Mouse (Mus musculus) stomach, embryonic 14.5 days (tissue): Measurements from ENCODE around the gene Wfdc1. TPM values are rescaled to one million over a fixed set of nuclear protein-coding genes. Genes with fewer than 3 reads are reported as not detected.

Experiments
- ATAC-seq: fragments of 200-750 bp; cut with Nextera tagmentation; 2 replicates; pipeline ENCODE4 v1.8.0; 2017; ENCODE audit warnings: low read depth, moderate TSS enrichment; ENCODE audit not compliant: insufficient number of reproducible peaks, insufficient read depth, low FRiP score
- H3K27ac ChIP-seq: fragments of 300-500 bp; sonication (generic); 2 replicates; pipeline ENCODE4 v1.5.1; 2014; ENCODE audit warnings: mild to moderate bottlenecking, low read length, moderate library complexity, mixed read lengths
- H3K27me3 ChIP-seq: fragments of 300-500 bp; sonication (generic); 2 replicates; pipeline ENCODE4 v1.6.1; 2014; ENCODE audit warnings: low read length, control low read depth, mixed read lengths; ENCODE audit not compliant: control insufficient read depth, insufficient read depth
- H3K36me3 ChIP-seq: fragments of 300-500 bp; sonication (generic); 2 replicates; pipeline ENCODE4 v1.6.1; 2014; ENCODE audit warnings: mild to moderate bottlenecking, control low read depth, low read length, moderate library complexity, mixed read lengths; ENCODE audit not compliant: control insufficient read depth, insufficient read depth
- H3K4me1 ChIP-seq: fragments of 300-500 bp; sonication (generic); 2 replicates; pipeline ENCODE4 v1.6.1; 2014; ENCODE audit warnings: low read length, control low read depth, mixed read lengths; ENCODE audit not compliant: control insufficient read depth, insufficient read depth
- H3K4me2 ChIP-seq: fragments of 300-500 bp; sonication (generic); replicated peaks from 2 replicates; pipeline ENCODE4 v1.6.1; 2014; ENCODE audit warnings: low read depth, low read length, control low read depth
- H3K4me3 ChIP-seq: fragments of 300-500 bp; sonication (generic); 2 replicates; pipeline ENCODE4 v1.5.1; 2014; ENCODE audit warnings: low read depth, low read length, control low read depth
- H3K9ac ChIP-seq: fragments of 300-500 bp; sonication (generic); replicated peaks from 2 replicates; pipeline ENCODE4 v1.6.1; 2014; ENCODE audit warnings: low read depth, mild to moderate bottlenecking, control low read depth, low read length, moderate library complexity, mixed read lengths
- H3K9me3 ChIP-seq: fragments of 300-500 bp; sonication (generic); 2 replicates; pipeline ENCODE4 v1.6.1; 2016; ENCODE audit warnings: low read depth, low read length, control low read depth; ENCODE audit not compliant: control insufficient read depth
- WGBS: fragments of 180-500 bp; shearing (Covaris S2); extraction: QIAGEN DNeasy Blood & Tissue Kit; methylation state at CpG from one replicate; pipeline ENCODE4 v1.1.7; 2014; 5-methylcytosine and 5-hydroxymethylcytosine counted together
- polyA plus RNA-seq: library from polyadenylated mRNA; unstranded; fragments of >200 nt; fragmentation: Nextera tagmentation; extraction: Ambion mirVana; gene quantifications from 2 replicates; pipeline ENCODE4 v1.2.1, GENCODE M21; 2014

The Wfdc1 gene
- polyA plus RNA-seq, 1 experiment from 2014 or later = 12.6 TPM

DNA sequence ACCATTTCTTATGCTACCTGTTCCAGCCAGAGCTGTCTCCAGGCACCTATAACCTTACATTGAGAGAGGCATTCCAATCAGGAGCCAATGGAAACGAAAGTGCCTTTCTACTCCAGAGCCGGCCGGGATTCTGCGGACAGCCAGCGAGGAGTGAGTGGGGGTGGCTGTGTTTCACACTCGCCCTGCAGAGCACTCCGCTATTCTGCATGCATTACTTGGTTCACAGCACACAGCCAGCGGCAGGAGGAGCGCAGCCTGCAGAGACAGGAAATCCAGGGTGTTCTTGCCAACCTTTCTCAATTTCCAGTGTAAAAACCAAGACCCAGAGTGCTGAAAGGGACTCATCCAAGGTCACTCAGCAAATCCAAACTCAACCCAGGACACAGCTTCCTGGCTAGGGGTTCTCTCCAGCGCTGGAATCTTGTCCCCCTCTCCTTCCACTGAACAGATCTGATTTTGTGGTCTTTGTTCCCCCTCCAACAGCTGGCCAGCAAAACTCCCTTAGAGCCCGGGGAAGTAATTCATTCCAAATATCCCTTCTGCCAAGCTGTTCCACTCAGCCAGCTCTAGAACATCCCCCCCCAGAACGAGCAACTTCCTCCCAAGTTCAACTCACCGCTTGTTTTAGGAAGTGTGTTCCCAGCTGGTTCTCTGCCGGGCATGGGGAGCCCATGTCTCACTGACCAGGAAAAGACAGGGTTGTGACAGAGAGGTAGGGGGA lies 31.4 kb upstream of the Wfdc1 start:
- no peaks in the 10 kb centered on the region for H3K36me3 ChIP-seq
- no peak overlapping the region for H3K9ac ChIP-seq
- no peaks in the 10 kb centered on the region for H3K9me3 ChIP-seq
- peaks cover 8% of the 10 kb centered on the region for H3K4me1 ChIP-seq
- WGBS = 31% methylated on average over 14 of the region's 14 CpGs
- no peak for ATAC-seq
- H3K4me3 ChIP-seq = no peak overlapping the region
- no peak overlapping the region for H3K27ac ChIP-seq
- H3K4me2 ChIP-seq = no peak overlapping the region; the same call in 1 of the 2 replicates
- H3K27me3 ChIP-seq = 0 out of 2 replicates have a peak, but pooled peaks cover 4% of the 10 kb centered on the region

DNA sequence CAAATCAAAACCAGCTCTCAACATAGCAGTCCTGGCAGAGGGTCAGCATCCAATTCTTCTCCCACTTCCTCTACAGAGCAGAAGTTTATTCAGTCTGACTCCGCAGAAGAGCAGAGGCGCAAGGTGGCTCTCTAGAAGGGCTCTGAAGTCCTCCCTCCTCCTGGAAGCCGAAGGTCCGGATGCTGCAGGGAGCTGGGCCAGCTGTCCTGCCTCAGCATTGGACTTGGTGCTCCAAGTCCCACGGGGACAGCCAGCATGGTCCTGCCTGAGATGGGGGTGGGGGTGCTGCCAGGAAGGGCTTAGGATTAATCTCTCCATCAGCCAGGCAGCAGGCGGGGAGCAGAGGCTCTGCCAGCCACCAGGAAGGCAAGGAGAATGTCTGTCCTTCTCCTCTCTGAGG lies 30.8 kb upstream of the Wfdc1 start, which contains the start of gene Kcng4:
Kcng4 (minus strand) TSS at position 303 of the 400 bp plus-strand sequence.
- H3K9me3 ChIP-seq = no peaks in the 10 kb centered on the region
- H3K27me3 ChIP-seq = 0 out of 2 replicates have a peak, but pooled peaks cover 4% of the 10 kb centered on the region
- no peaks in the 10 kb centered on the region for H3K36me3 ChIP-seq
- H3K4me3 ChIP-seq = no peak within 1 kb of the TSS
- 18% methylated on average over 6 of the region's 6 CpGs for WGBS
- peaks cover 8% of the 10 kb centered on the region for H3K4me1 ChIP-seq
- H3K4me2 ChIP-seq = no peak within 1 kb of the TSS; the same call in 1 of the 2 replicates
- no peak within 1 kb of the TSS for H3K27ac ChIP-seq
- H3K9ac ChIP-seq = no peak within 1 kb of the TSS
- no peak for ATAC-seq

DNA sequence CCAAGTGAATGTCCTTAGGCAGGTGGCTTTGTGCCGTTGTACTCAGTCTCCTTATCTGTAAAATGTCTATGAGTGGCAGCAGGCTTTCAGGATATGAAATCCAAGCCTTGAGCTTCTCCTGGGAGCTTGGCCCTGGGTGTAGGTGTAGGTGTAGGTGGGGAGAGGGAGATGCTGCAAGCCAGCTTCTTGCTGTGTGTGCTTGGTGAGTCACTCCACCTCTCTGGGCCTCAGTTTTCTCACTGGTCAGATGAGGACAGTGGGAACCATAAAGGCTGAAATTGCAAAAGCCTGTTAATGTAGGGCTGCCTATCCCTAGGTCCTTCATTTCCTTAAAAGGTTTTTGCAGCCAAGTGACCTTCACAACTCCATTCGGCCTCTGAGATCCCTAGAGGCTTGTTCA lies 30.2 kb upstream of the Wfdc1 start:
- Histone ChIP-seq H3K4me3 (no peak overlapping the region), H3K4me2 (no peak overlapping the region), H3K27me3 (0 out of 2 replicates have a peak, but pooled peaks cover 4% of the 10 kb centered on the region), H3K27ac (no peak overlapping the region), H3K9ac (no peak overlapping the region), H3K4me1 (peaks cover 8% of the 10 kb centered on the region), H3K9me3 (no peaks in the 10 kb centered on the region), H3K36me3 (no peaks in the 10 kb centered on the region)
- ATAC-seq = no peak
- 63% methylated on average over 2 of the region's 2 CpGs for WGBS

DNA sequence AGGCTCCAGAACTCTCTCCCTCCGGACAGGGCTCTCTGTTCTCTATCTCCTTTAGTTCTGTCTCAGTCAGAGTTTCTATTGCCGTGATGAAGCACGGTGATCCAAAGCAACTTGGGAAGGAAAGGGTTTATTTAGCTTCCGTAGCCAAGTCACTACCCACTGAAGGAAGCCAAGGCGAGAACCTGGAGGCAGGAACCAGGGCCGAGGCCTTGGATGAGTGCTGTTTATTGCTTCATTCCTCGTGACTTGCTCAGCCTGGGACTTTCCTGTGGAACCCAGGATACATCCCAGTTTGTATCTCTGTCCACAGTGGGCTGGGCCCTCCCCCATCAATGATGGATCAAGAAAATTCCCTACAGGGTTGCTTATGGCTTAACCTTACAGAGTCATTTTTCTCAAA lies 29.4 kb upstream of the Wfdc1 start:
- Histone ChIP-seq H3K4me2 (no peak overlapping the region), H3K27ac (no peak overlapping the region), H3K9ac (no peak overlapping the region), H3K36me3 (no peaks in the 10 kb centered on the region), H3K27me3 (0 out of 2 replicates have a peak, but pooled peaks cover 4% of the 10 kb centered on the region), H3K9me3 (no peaks in the 10 kb centered on the region), H3K4me3 (no peak overlapping the region), H3K4me1 (peaks cover 8% of the 10 kb centered on the region)
- 66% methylated on average over 7 of the region's 7 CpGs for WGBS
- ATAC-seq = no peak

DNA sequence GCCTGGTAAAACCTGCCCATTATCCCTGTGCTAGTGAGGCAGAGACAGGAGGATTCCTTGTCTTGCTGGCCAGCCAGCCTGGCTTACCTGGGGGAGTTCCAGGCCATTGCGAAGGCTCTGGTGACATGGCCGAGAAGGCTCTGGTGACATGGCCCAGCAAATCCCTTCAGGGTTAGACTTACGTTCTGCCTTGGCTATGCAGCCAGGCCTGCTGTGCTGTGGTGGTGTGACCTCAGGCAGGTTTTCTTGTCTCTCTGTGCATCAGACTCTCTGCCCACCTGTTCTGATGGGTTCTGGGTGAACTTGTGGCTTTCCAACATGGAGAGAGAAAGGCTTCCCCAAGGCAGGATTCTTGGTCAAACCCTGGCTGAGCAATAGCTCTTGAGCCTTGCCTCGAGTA lies 28.8 kb upstream of the Wfdc1 start:
- Histone ChIP-seq H3K9me3 (no peaks in the 10 kb centered on the region), H3K4me1 (peaks cover 8% of the 10 kb centered on the region), H3K9ac (no peak overlapping the region), H3K4me2 (no peak overlapping the region), H3K27me3 (0 out of 2 replicates have a peak, but pooled peaks cover 4% of the 10 kb centered on the region), H3K4me3 (no peak overlapping the region), H3K36me3 (no peaks in the 10 kb centered on the region), H3K27ac (no peak overlapping the region)
- WGBS = 88% methylated on average over 4 of the region's 4 CpGs
- no peak for ATAC-seq

DNA sequence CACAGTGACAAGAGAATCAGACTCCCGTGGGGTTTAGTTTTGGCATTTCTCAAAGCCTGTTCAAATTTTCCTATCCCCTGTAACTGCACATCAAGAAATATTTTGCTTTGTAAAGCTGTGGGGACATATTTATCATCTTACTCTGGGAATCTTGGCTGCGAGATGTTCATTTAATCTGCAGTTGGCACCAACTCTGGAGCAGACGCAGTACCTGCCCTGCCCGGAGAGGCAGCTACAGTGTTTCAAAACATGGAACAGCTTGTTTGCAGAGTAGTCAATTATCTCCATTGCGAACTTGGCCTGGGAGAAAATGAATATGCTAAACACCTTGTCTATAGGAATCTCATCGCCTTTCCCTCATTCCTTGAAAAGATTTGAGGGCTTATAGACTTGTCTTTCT lies 27.9 kb upstream of the Wfdc1 start:
- Histone ChIP-seq H3K9ac (no peak overlapping the region), H3K27me3 (0 out of 2 replicates have a peak, but pooled peaks cover 4% of the 10 kb centered on the region), H3K27ac (no peak overlapping the region), H3K36me3 (no peaks in the 10 kb centered on the region), H3K4me2 (no peak overlapping the region), H3K9me3 (no peaks in the 10 kb centered on the region), H3K4me1 (peaks cover 8% of the 10 kb centered on the region), H3K4me3 (no peak overlapping the region)
- no peak for ATAC-seq
- 64% methylated on average over 6 of the region's 6 CpGs for WGBS

DNA sequence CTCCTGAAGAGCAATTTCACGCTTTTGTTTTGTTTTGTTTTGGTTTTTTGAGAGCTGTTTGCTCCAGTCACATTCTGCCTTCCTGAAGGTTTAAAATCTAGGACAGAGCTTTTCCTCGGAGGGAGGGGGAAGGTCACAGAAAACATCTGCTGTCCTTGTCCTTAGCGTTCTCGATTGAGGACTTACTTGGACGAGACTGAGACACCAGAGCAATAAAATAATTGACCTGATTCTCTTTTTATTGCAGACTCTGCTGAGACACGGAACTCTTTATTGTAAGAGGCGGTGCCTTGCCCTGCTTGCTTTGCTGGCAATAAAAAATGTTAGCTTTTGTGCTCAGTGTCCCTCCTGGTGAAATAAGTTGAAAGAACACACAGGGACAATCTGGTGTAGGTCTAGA lies 26.4 kb upstream of the Wfdc1 start:
- WGBS = 66% methylated on average over 7 of the region's 7 CpGs
- H3K4me3 ChIP-seq = no peak overlapping the region
- H3K9ac ChIP-seq = no peak overlapping the region
- H3K4me1 ChIP-seq = peaks cover 8% of the 10 kb centered on the region
- no peaks in the 10 kb centered on the region for H3K9me3 ChIP-seq
- no peak overlapping the region for H3K27ac ChIP-seq
- no peaks in the 10 kb centered on the region for H3K36me3 ChIP-seq
- H3K27me3 ChIP-seq = no peaks in the 10 kb centered on the region
- ATAC-seq = no peak
- H3K4me2 ChIP-seq = no peak overlapping the region

DNA sequence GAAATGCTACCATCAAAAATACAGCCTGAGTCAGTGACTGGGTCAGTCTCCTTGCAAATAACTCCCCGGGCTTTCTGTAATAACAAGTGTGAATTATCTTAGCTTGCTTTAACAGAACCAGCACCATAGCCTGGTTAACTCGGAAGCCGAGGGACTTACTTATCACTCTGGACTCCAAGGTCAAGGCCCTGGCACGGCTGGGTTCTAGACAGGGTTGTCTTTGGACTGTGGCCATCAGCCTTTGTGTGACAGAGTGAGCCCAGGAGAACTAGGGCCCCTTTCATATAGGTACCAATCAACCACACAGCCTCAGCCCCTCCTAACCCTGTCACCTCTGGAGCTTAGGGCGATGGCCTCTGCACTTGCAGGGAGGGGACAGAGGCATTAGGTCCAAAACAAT lies 25.1 kb upstream of the Wfdc1 start:
- ATAC-seq = no peak
- no peak overlapping the region for H3K9ac ChIP-seq
- H3K36me3 ChIP-seq = no peaks in the 10 kb centered on the region
- WGBS = 79% methylated on average over 5 of the region's 5 CpGs
- H3K4me3 ChIP-seq = no peak overlapping the region
- H3K9me3 ChIP-seq = no peaks in the 10 kb centered on the region
- H3K4me2 ChIP-seq = no peak overlapping the region
- H3K4me1 ChIP-seq = no peaks in the 10 kb centered on the region; the same call in 1 of the 2 replicates
- no peaks in the 10 kb centered on the region for H3K27me3 ChIP-seq
- no peak overlapping the region for H3K27ac ChIP-seq

DNA sequence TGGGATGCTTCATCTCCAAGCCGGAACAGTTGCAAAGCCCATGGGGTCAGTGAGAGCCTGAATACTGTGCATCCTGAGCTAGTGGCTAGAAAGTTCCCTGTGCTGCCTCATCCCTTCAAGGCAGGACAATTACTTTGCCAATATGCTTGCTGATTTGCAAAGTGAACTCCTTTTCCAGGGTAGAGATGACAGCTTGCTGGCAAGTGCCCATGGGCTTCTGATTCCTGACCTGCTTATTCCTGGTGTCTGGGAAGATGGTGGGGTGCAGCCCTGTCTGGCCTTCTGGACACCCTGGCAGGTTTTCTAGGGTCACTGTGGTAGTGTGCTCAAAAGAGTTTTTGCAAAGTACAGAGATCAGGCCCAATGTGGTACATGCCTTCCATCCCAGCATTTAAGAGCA lies 23.2 kb upstream of the Wfdc1 start:
- Histone ChIP-seq H3K4me3 (no peak overlapping the region), H3K36me3 (no peaks in the 10 kb centered on the region), H3K4me1 (no peaks in the 10 kb centered on the region), H3K4me2 (no peak overlapping the region), H3K9ac (no peak overlapping the region), H3K9me3 (no peaks in the 10 kb centered on the region), H3K27ac (no peak overlapping the region), H3K27me3 (no peaks in the 10 kb centered on the region)
- no peak for ATAC-seq
- 93% methylated on average over 1 of the region's 1 CpGs for WGBS
